Mouse (Mus musculus) intestine, embryonic 14.5 days (tissue): ENCODE measurements at regions not wholly inside any gene's neighbourhood (a gene's known extent, or its start where the extent isn't known, plus 50 kb on each side); places are given as distances from the start of the nearest gene placed in this dataset.
"Not testable (repeated sequence)": the region's sequence is repeated elsewhere in the genome, so short reads cannot be mapped to it uniquely, and the experiment has no call there.

Experiments used
- ATAC-seq: fragments of 200-750 bp; cut with Nextera tagmentation; replicated peaks from 2 replicates; pipeline ENCODE4 v1.8.0; 2017; ENCODE audit warnings: low read depth, moderate number of reproducible peaks, moderate TSS enrichment, moderate library complexity; ENCODE audit not compliant: low FRiP score, low TSS enrichment
- DNase-seq: peaks from one replicate; pipeline ENCODE4 v3.0.0-alpha.2; 2018; ENCODE audit warnings: low spot score
- H3K27ac ChIP-seq: fragments of 300-500 bp; sonication (generic); 2 replicates; pipeline ENCODE4 v1.5.1; 2014; ENCODE audit warnings: low read depth, mild to moderate bottlenecking, control low read depth
- H3K27me3 ChIP-seq: fragments of 300-500 bp; sonication (generic); replicated peaks from 2 replicates; pipeline ENCODE4 v1.6.1; 2014; ENCODE audit warnings: low read length, control low read depth; ENCODE audit not compliant: control insufficient read depth, insufficient read depth
- H3K36me3 ChIP-seq: fragments of 300-500 bp; sonication (generic); 2 replicates; pipeline ENCODE4 v1.6.1; 2014; ENCODE audit warnings: low read length, control low read depth; ENCODE audit not compliant: control insufficient read depth, insufficient read depth
- H3K4me1 ChIP-seq: fragments of 300-500 bp; sonication (generic); replicated peaks from 2 replicates; pipeline ENCODE4 v1.6.1; 2014; ENCODE audit warnings: low read length, control low read depth, mixed read lengths; ENCODE audit not compliant: control insufficient read depth, insufficient read depth
- H3K4me2 ChIP-seq: fragments of 300-500 bp; sonication (generic); 2 replicates; pipeline ENCODE4 v1.6.1; 2014; ENCODE audit warnings: low read length
- H3K4me3 ChIP-seq: fragments of 300-500 bp; sonication (generic); 2 replicates; pipeline ENCODE4 v1.5.1; 2014; ENCODE audit warnings: low read depth, low read length, control low read depth, mixed read lengths
- H3K9ac ChIP-seq: fragments of 300-500 bp; sonication (generic); 2 replicates; pipeline ENCODE4 v1.6.1; 2014; ENCODE audit warnings: mild to moderate bottlenecking, low read length
- H3K9me3 ChIP-seq: fragments of 300-500 bp; sonication (generic); 2 replicates; pipeline ENCODE4 v1.6.1; 2016; ENCODE audit warnings: low read length, control low read depth; ENCODE audit not compliant: control insufficient read depth
- WGBS: fragments of 180-500 bp; shearing (Covaris S2); extraction: QIAGEN DNeasy Blood & Tissue Kit; methylation state at CpG from one replicate; pipeline ENCODE4 v1.1.7; 2014; 5-methylcytosine and 5-hydroxymethylcytosine counted together

DNA sequence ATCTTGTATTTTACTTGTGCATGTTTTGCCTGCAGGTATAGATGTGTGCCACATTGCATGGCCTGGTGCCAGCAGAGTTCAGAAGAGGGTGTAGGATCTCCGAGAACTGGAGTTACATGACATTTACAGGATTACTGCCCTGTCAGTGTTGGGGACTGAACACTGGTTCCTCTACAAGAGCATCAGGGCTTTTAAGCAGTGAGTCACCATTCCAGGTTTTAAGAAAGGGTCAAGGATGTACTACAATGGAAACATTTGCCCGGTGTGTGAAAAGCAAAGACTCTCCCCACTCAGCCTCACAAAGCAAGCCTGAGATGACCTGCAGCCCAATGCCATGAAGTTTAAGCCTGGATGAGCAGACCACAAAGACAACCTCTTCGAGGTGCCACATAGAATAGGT, 137.0 kb downstream of the Srek1 start:
- ATAC-seq = no peak
- Histone ChIP-seq H3K27ac (no peak overlapping the region), H3K4me2 (no peak overlapping the region), H3K4me3 (no peak overlapping the region), H3K36me3 (no peaks in the 10 kb centered on the region), H3K9ac (no peak overlapping the region), H3K4me1 (no peaks in the 10 kb centered on the region), H3K27me3 (no peaks in the 10 kb centered on the region), H3K9me3 (no peaks in the 10 kb centered on the region)
- no peak for DNase-seq
- WGBS = 81% methylated on average over 3 of the region's 3 CpGs

DNA sequence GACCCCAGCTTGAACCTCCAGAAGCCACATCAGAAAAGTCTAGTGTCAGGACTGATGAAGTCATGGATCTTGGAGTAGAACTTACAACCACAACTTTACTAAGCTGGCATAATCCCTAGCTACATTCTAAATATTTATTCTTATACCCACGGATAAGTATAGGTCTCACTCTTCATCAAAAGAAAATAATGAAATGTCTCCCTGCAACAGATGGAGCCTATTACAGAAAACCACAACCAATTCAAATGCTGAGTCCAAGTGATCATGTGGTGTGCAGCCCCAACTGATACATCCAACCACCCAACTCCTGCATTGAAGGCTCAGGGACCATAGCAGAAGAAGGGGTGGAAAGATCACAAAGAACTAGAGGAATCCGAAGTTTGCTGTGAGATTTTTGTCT, 137.8 kb downstream of the Srek1 start:
- WGBS = 80% methylated on average over 2 of the region's 2 CpGs
- H3K4me2 ChIP-seq = no peak overlapping the region
- ATAC-seq = no peak
- no peaks in the 10 kb centered on the region for H3K9me3 ChIP-seq
- no peaks in the 10 kb centered on the region for H3K4me1 ChIP-seq
- H3K36me3 ChIP-seq = no peaks in the 10 kb centered on the region
- H3K27me3 ChIP-seq = no peaks in the 10 kb centered on the region
- no peak for DNase-seq
- no peak overlapping the region for H3K27ac ChIP-seq
- no peak overlapping the region for H3K9ac ChIP-seq
- no peak overlapping the region for H3K4me3 ChIP-seq

- Histone ChIP-seq H3K36me3 (no peaks in the 10 kb centered on the region), H3K9me3 (no peaks in the 10 kb centered on the region), H3K4me3 (no peak overlapping the region), H3K27ac (no peak overlapping the region), H3K9ac (no peak overlapping the region), H3K4me2 (no peak overlapping the region), H3K4me1 (no peaks in the 10 kb centered on the region), H3K27me3 (no peaks in the 10 kb centered on the region)
- ATAC-seq (no peak), DNase-seq (no peak)
- WGBS = 77% methylated on average over 2 of the region's 2 CpGs
These were observed 150.6 kb downstream of the Srek1 start for GRCm38 (mm10) chr13:103623810-103624209.

GRCm38 (mm10) chr13:103623319-103623718, 151.1 kb downstream of the Srek1 start:
- no peak for DNase-seq
- ATAC-seq = no peak
- no peak overlapping the region for H3K4me2 ChIP-seq
- no peak overlapping the region for H3K4me3 ChIP-seq
- H3K4me1 ChIP-seq = no peaks in the 10 kb centered on the region
- H3K9ac ChIP-seq = no peak overlapping the region
- no peaks in the 10 kb centered on the region for H3K9me3 ChIP-seq
- no peak overlapping the region for H3K27ac ChIP-seq
- WGBS = 83% methylated on average over 6 of the region's 6 CpGs
- H3K27me3 ChIP-seq = no peaks in the 10 kb centered on the region
- no peaks in the 10 kb centered on the region for H3K36me3 ChIP-seq

GRCm38 (mm10) chr13:103622324-103622723, 152.1 kb downstream of the Srek1 start:
- DNase-seq (no peak), ATAC-seq (no peak)
- Histone ChIP-seq H3K27me3 (no peaks in the 10 kb centered on the region), H3K9ac (no peak overlapping the region), H3K9me3 (no peaks in the 10 kb centered on the region), H3K4me2 (no peak overlapping the region), H3K36me3 (no peaks in the 10 kb centered on the region), H3K4me3 (no peak overlapping the region), H3K27ac (no peak overlapping the region), H3K4me1 (no peaks in the 10 kb centered on the region)
- 46% methylated on average over 5 of the region's 5 CpGs for WGBS

DNA sequence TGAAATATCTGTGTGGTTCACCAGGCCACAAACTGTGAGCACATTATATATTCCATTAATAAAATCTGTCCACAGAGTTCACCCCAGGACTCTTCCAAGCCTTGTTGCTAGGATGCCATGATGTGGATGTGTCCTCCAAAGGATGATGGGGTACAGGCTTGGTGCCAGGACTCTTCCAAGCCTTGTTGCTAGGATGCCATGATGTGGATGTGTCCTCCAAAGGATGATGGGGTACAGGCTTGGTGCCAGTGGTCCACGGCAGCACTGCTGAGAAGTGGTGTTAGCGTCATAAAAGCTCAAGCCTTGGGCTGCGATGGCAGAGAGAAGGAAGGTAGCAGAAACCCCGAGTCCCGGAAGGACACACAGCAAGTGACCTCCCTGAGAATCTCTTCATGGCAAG, 153.4 kb downstream of the Srek1 start:
- H3K36me3 ChIP-seq, H3K27ac ChIP-seq, H3K9me3 ChIP-seq, DNase-seq, H3K4me3 ChIP-seq, H3K4me2 ChIP-seq, H3K9ac ChIP-seq, ATAC-seq, H3K4me1 ChIP-seq, H3K27me3 ChIP-seq: not testable (repeated sequence)
- 86% methylated on average over 5 of the region's 5 CpGs for WGBS

DNA sequence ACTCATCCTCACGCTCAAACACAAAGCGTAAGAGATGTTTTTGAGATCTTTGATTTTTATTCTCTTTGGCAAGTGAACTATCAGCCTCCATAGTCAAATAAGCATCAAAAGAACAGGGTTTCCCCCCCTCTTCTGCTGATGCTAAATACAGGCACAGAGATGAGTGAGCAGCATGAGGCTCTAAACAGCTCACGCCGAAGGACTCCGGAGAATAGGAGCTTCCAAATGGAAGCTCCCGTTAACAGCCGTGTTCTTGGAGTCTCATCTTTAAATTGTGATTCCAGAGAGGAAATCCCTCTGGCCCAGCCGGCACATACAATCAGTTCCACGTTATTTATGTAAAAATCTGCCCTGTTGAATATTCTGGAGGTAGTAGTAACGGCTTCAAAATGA, 161.1 kb downstream of the Srek1 start:
- 75% methylated on average over 10 of the region's 10 CpGs for WGBS
- H3K9ac ChIP-seq = no peak overlapping the region
- H3K4me3 ChIP-seq = no peak overlapping the region
- DNase-seq = no peak
- H3K27me3 ChIP-seq = no peaks in the 10 kb centered on the region
- H3K4me1 ChIP-seq = no peaks in the 10 kb centered on the region
- no peak overlapping the region for H3K4me2 ChIP-seq
- no peak overlapping the region for H3K27ac ChIP-seq
- no peaks in the 10 kb centered on the region for H3K36me3 ChIP-seq
- no peaks in the 10 kb centered on the region for H3K9me3 ChIP-seq
- no peak for ATAC-seq

DNA sequence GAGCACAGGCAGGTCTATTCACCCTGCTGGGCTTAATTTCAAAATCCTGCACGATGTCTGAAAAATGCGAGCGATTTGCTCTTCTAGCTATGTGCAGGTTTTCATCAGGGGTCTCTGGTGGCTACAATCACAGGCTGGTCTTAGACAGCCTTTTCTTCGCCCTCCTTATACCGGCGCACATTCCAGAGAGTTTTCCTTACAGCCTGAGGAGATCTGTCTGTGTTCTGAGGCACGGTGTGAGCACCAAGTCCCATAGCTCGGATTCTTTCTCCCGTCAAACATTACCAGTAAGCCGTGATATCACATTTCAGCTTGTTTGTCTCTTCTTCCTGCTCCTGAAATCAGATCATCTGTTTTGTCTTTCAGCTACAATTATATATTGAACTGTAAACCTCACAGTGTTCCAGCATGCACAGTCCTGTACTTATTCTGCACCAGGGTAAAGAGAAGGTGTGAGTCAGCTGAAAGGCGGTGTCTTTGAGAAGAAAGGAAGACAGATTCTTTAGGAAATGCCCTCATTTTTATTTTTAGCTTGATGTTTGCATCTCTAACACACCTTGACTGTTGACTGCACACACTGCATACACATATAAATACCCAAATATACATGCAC, 161.6 kb downstream of the Srek1 start:
- Histone ChIP-seq H3K27me3 (no peaks in the 10 kb centered on the region), H3K9ac (no peak overlapping the region), H3K27ac (no peak overlapping the region), H3K36me3 (no peaks in the 10 kb centered on the region), H3K4me2 (0 out of 2 replicates have a peak overlapping the region, but pooled peaks have one; percentile 1), H3K4me1 (no peaks in the 10 kb centered on the region), H3K4me3 (no peak overlapping the region), H3K9me3 (no peaks in the 10 kb centered on the region)
- DNase-seq = no peak
- no peak for ATAC-seq
- WGBS = 39% methylated on average over 11 of the region's 11 CpGs

DNA sequence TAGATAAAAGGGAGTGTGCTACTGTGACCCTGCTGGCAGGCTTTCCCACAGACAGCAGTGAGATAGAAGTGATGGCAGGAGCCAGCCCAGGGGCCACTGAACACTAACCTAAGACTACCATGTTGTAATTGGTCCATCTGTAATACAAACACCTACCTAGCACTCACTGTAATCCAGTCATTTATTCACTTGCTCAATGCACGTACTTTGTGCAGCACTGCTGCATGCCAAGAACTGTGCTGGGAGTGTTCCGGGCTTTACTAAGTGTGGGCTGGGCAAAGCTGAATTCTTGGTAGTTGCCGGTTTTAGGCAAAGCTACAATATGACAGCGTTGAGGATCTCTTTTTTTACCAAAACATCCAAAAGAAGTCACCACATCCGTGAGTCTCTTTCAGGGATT, 172.1 kb downstream of the Srek1 start:
- ATAC-seq (no peak), DNase-seq (no peak)
- H3K9me3 ChIP-seq = no peaks in the 10 kb centered on the region
- no peaks in the 10 kb centered on the region for H3K4me1 ChIP-seq
- WGBS = 91% methylated on average over 5 of the region's 5 CpGs
- no peak overlapping the region for H3K9ac ChIP-seq
- H3K4me3 ChIP-seq = no peak overlapping the region
- H3K36me3 ChIP-seq = no peaks in the 10 kb centered on the region
- H3K27ac ChIP-seq = no peak overlapping the region
- no peak overlapping the region for H3K4me2 ChIP-seq
- no peaks in the 10 kb centered on the region for H3K27me3 ChIP-seq
